Mouse (Mus musculus): ENCODE data around the gene Cnn1. TPM values are rescaled to one million over a fixed set of nuclear protein-coding genes. Genes with fewer than 3 reads are reported as not detected.
A peak's percentile ranks its signal among the peaks of the same experiment; 100 is the strongest.

The Cnn1 gene
- polyA plus RNA-seq, 1 experiment from 2014 or later, result 2.5 TPM

- H3K4me2 ChIP-seq (replicated peaks), result peak within 1 kb of the TSS; percentile 85
- H3K4me1 ChIP-seq, result peaks cover 12% of the 10 kb centered on the region
- peak within 1 kb of the TSS; percentile 69 for H3K4me3 ChIP-seq
- peak within 1 kb of the TSS; percentile 35; the same call in 1 of the 2 replicates for H3K27ac ChIP-seq
- H3K27me3 ChIP-seq, result no peaks in the 10 kb centered on the region
- peaks cover 13% of the 10 kb centered on the region; the same call in 1 of the 2 replicates for H3K36me3 ChIP-seq
- ATAC-seq (ENCODE audit: low FRiP score, low read depth), result peak; percentile 98
- H3K9ac ChIP-seq, result peak within 1 kb of the TSS; percentile 77
- H3K9me3 ChIP-seq, result no peaks in the 10 kb centered on the region
- under 1% methylated on average over 48 of the region's 48 CpGs for WGBS
These were observed 13.8 kb upstream of the Cnn1 start, which contains the start of gene Ecsit for GRCm38 (mm10) chr9:22085022-22085834. TSS of gene Ecsit (minus strand) at chr9:22085438.

GRCm38 (mm10) chr9:22086012-22086411, 13.0 kb upstream of the Cnn1 start:
- ATAC-seq (ENCODE audit: low FRiP score, low read depth), result no peak
- Histone ChIP-seq H3K9ac (peak overlapping the region; percentile 77), H3K27me3 (no peaks in the 10 kb centered on the region), H3K36me3 (0 out of 2 replicates have a peak, but pooled peaks cover 7% of the 10 kb centered on the region), H3K4me2 (replicated peaks) (peak overlapping the region; percentile 85), H3K4me1 (peaks cover 12% of the 10 kb centered on the region), H3K27ac (peak overlapping the region; percentile 35; the same call in 1 of the 2 replicates), H3K4me3 (peak overlapping the region; percentile 69), H3K9me3 (no peaks in the 10 kb centered on the region)
- whole genome bisulfite sequencing, result 79% methylated on average over 6 of the region's 6 CpGs

GRCm38 (mm10) chr9:22087034-22087618, 11.9 kb upstream of the Cnn1 start:
- H3K4me1 ChIP-seq, result peaks cover 12% of the 10 kb centered on the region
- no peak for ATAC-seq (ENCODE audit: low FRiP score, low read depth)
- 0 out of 2 replicates have a peak, but pooled peaks cover 7% of the 10 kb centered on the region for H3K36me3 ChIP-seq
- H3K4me3 ChIP-seq, result no peak overlapping the region
- no peak overlapping the region for H3K4me2 ChIP-seq (replicated peaks)
- no peaks in the 10 kb centered on the region for H3K9me3 ChIP-seq
- H3K9ac ChIP-seq, result no peak overlapping the region
- 84% methylated on average over 2 of the region's 2 CpGs for WGBS
- H3K27me3 ChIP-seq, result no peaks in the 10 kb centered on the region
- no peak overlapping the region for H3K27ac ChIP-seq

- H3K4me3 ChIP-seq, result no peak overlapping the region
- WGBS, result 96% methylated on average over 7 of the region's 7 CpGs
These were observed 9.7 kb upstream of the Cnn1 start for GRCm38 (mm10) chr9:22089281-22089680.

GRCm38 (mm10) chr9:22089986-22090385, 9.0 kb upstream of the Cnn1 start:
- no peak overlapping the region for H3K4me3 ChIP-seq
- no peak overlapping the region for H3K4me2 ChIP-seq (replicated peaks)
- peaks cover 6% of the 10 kb centered on the region; the same call in 1 of the 2 replicates for H3K4me1 ChIP-seq
- ATAC-seq (ENCODE audit: low FRiP score, low read depth), result no peak
- H3K9ac ChIP-seq, result no peak overlapping the region
- H3K27ac ChIP-seq, result no peak overlapping the region
- no peaks in the 10 kb centered on the region for H3K36me3 ChIP-seq
- no peaks in the 10 kb centered on the region for H3K9me3 ChIP-seq
- H3K27me3 ChIP-seq, result 0 out of 2 replicates have a peak, but pooled peaks cover 4% of the 10 kb centered on the region
- 86% methylated on average over 7 of the region's 7 CpGs for WGBS

More at GRCm38 (mm10) chr9:22089281-22089680, 9.7 kb upstream of the Cnn1 start:
- Histone ChIP-seq H3K27ac (no peak overlapping the region), H3K27me3 (0 out of 2 replicates have a peak, but pooled peaks cover under 1% of the 10 kb centered on the region), H3K9me3 (no peaks in the 10 kb centered on the region), H3K9ac (no peak overlapping the region), H3K4me1 (peaks cover 12% of the 10 kb centered on the region), H3K36me3 (no peaks in the 10 kb centered on the region), H3K4me2 (replicated peaks) (no peak overlapping the region)
- no peak for ATAC-seq (ENCODE audit: low FRiP score, low read depth)

GRCm38 (mm10) chr9:22092746-22093145, 6.3 kb upstream of the Cnn1 start:
- H3K4me2 ChIP-seq (replicated peaks), result no peak overlapping the region
- H3K4me3 ChIP-seq, result no peak overlapping the region
- 87% methylated on average over 6 of the region's 6 CpGs for WGBS
- no peak overlapping the region for H3K9ac ChIP-seq
- H3K4me1 ChIP-seq, result 0 out of 2 replicates have a peak, but pooled peaks cover 4% of the 10 kb centered on the region
- H3K36me3 ChIP-seq, result no peaks in the 10 kb centered on the region
- H3K27me3 ChIP-seq, result peaks cover 19% of the 10 kb centered on the region
- H3K9me3 ChIP-seq, result no peaks in the 10 kb centered on the region
- no peak for ATAC-seq (ENCODE audit: low FRiP score, low read depth)
- H3K27ac ChIP-seq, result no peak overlapping the region

- ATAC-seq (ENCODE audit: low FRiP score, low read depth), result peak; percentile 72
- H3K36me3 ChIP-seq, result no peaks in the 10 kb centered on the region
- peak overlapping the region; percentile 39 for H3K4me3 ChIP-seq
- peaks cover 51% of the 10 kb centered on the region for H3K27me3 ChIP-seq
- no peak overlapping the region for H3K27ac ChIP-seq
- 1% methylated on average over 24 of the region's 24 CpGs for WGBS
- H3K4me2 ChIP-seq (replicated peaks), result peak overlapping the region; percentile 68
- no peaks in the 10 kb centered on the region for H3K9me3 ChIP-seq
- peak overlapping the region; percentile 62 for H3K9ac ChIP-seq
- 0 out of 2 replicates have a peak, but pooled peaks cover 18% of the 10 kb centered on the region for H3K4me1 ChIP-seq
These were observed 3.1 kb upstream of the Cnn1 start for GRCm38 (mm10) chr9:22095854-22096307.

GRCm38 (mm10) chr9:22099922-22100321, 906 bp downstream of the Cnn1 start:
- Histone ChIP-seq H3K27me3 (peaks cover 66% of the 10 kb centered on the region), H3K9ac (0 out of 2 replicates have a peak overlapping the region, but pooled peaks have one; percentile 21), H3K4me3 (peak overlapping the region; percentile 15; the same call in 1 of the 2 replicates)

GRCm38 (mm10) chr9:22108194-22108593, 9.2 kb downstream of the Cnn1 start:
- no peaks in the 10 kb centered on the region for H3K9me3 ChIP-seq
- no peaks in the 10 kb centered on the region for H3K4me1 ChIP-seq
- no peak overlapping the region for H3K4me2 ChIP-seq (replicated peaks)
- peaks cover 40% of the 10 kb centered on the region for H3K36me3 ChIP-seq
- ATAC-seq (ENCODE audit: low FRiP score, low read depth), result no peak
- no peak overlapping the region for H3K4me3 ChIP-seq
- no peak overlapping the region for H3K27ac ChIP-seq
- H3K9ac ChIP-seq, result no peak overlapping the region
- WGBS, result 90% methylated on average over 9 of the region's 9 CpGs
- 0 out of 2 replicates have a peak, but pooled peaks cover 1% of the 10 kb centered on the region for H3K27me3 ChIP-seq

More at GRCm38 (mm10) chr9:22099922-22100321, 906 bp downstream of the Cnn1 start:
- Histone ChIP-seq H3K27ac (no peak overlapping the region), H3K9me3 (no peaks in the 10 kb centered on the region), H3K4me2 (replicated peaks) (peak overlapping the region; percentile 9), H3K4me1 (0 out of 2 replicates have a peak, but pooled peaks cover 18% of the 10 kb centered on the region), H3K36me3 (no peaks in the 10 kb centered on the region)
- 3% methylated on average over 18 of the region's 18 CpGs for WGBS
- ATAC-seq (ENCODE audit: low FRiP score, low read depth), result no peak

- no peak for ATAC-seq (ENCODE audit: low FRiP score, low read depth)
- Histone ChIP-seq H3K4me1 (peaks cover 15% of the 10 kb centered on the region), H3K36me3 (peaks cover 34% of the 10 kb centered on the region), H3K4me3 (peak overlapping the region; percentile 92), H3K9me3 (no peaks in the 10 kb centered on the region), H3K4me2 (replicated peaks) (peak overlapping the region; percentile 88), H3K27ac (no peak overlapping the region), H3K27me3 (no peaks in the 10 kb centered on the region), H3K9ac (peak overlapping the region; percentile 96)
- WGBS, result 90% methylated on average over 4 of the region's 4 CpGs
These were observed 16.6 kb downstream of the Cnn1 start for GRCm38 (mm10) chr9:22115635-22116034.

GRCm38 (mm10) chr9:22116086-22116485, 17.1 kb downstream of the Cnn1 start:
- no peaks in the 10 kb centered on the region for H3K27me3 ChIP-seq
- no peak overlapping the region for H3K27ac ChIP-seq
- H3K36me3 ChIP-seq, result peaks cover 30% of the 10 kb centered on the region
- peak overlapping the region; percentile 92 for H3K4me3 ChIP-seq
- no peaks in the 10 kb centered on the region for H3K9me3 ChIP-seq
- H3K4me2 ChIP-seq (replicated peaks), result peak overlapping the region; percentile 88
- peak overlapping the region; percentile 96 for H3K9ac ChIP-seq
- H3K4me1 ChIP-seq, result peaks cover 15% of the 10 kb centered on the region
- ATAC-seq (ENCODE audit: low FRiP score, low read depth), result no peak
- WGBS, result 40% methylated on average over 15 of the region's 15 CpGs
